In the genomic region with DNA sequence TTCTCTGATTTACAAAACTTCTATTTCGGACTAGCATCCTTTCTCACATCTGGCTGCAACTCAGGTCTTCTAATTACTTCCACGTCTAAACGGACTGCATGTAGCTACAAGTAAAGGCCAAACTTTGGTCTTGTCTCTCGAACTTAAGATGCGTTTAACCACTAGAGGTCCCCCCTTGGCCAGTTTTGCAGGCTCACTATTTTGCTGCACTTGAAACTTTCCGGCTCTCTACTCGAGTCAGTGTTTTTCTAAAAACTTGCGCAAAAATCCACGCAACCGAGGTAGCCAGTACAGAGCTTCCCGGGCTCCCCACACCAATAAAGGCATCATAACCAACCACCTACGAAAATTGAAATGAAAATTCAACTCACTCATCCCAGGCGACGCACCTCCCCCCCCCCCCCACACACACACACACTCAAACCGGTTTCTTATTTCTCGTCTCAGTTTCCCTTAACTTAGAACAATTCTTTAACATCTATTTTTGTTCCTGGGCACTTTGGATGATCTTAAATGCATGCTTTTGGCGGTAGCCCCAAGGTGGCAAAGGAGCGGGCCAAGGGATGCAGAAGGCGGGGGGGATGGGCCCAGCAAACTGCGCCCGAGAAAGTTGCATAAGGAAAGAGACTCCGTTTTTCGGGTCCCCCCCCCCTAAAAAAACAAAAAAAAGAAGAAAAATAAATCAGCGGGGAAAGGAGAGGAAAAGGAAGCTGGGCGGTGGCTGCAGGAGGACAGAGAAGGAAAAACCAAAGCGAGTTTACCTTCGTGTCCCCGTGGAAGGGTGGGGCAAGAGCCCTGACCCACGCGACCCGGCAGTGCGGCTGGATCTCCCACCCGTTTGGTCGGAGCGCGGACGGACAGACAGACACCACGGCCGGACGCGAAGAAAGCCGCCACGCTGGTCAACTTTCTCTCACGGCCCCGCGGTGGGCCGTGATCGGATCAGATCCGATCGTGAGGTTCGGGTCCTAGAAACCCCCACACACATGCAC, we compare ENCODE assay signal across 8 mouse cellular contexts. TPM values are rescaled to one million over a fixed set of nuclear protein-coding genes. Genes with fewer than 3 reads are reported as not detected.
DNase-seq lines count a peak whose midpoint lies in the region; ATAC-seq and TF ChIP-seq lines count a peak whose summit lies in the region.

No protein-coding gene starts in this region.

- H3K36me3 ChIP-seq in hindbrain, embryonic 12.5 days: no peaks in the 10 kb centered on the region
- H3K36me3 ChIP-seq in lung, postnatal 0 days (ENCODE audit: insufficient read depth, low read length): peaks cover 4% of the 10 kb centered on the region; the same call in 1 of the 2 replicates

- WGBS in hindbrain, embryonic 12.5 days: under 1% methylated on average over 51 of the region's 51 CpGs
- WGBS in lung, postnatal 0 days: under 1% methylated on average over 51 of the region's 51 CpGs

- TF ChIP-seq CTCF in lung, postnatal 0 days (IDR thresholded peaks at IDR 0.05): peak; percentile 82

- no peaks in the 10 kb centered on the region for H3K27me3 ChIP-seq in hindbrain, embryonic 12.5 days
- no peaks in the 10 kb centered on the region for H3K27me3 ChIP-seq in lung, postnatal 0 days (replicated peaks; ENCODE audit: insufficient read depth, low read length)

- ATAC-seq in hindbrain, embryonic 12.5 days (ENCODE audit: low FRiP score): no peak
- ATAC-seq in lung, postnatal 0 days: peak; percentile 27

- H3K4me1 ChIP-seq in hindbrain, embryonic 12.5 days: peaks cover 23% of the 10 kb centered on the region
- H3K4me1 ChIP-seq in lung, postnatal 0 days (ENCODE audit: insufficient read depth, low read depth, low read length): 0 out of 2 replicates have a peak, but pooled peaks cover 3% of the 10 kb centered on the region

- peak overlapping the region; percentile 97 for H3K27ac ChIP-seq in hindbrain, embryonic 12.5 days
- peak overlapping the region; percentile 95 for H3K27ac ChIP-seq in lung, postnatal 0 days (ENCODE audit: low read length)

- H3K4me3 ChIP-seq in hindbrain, embryonic 12.5 days: peak overlapping the region; percentile 93
- peak overlapping the region; percentile 73 for H3K4me3 ChIP-seq in lung, postnatal 0 days (ENCODE audit: low read depth, low read length)

- H3K9ac ChIP-seq in hindbrain, embryonic 12.5 days: peak overlapping the region; percentile 94
- peak overlapping the region; percentile 92 for H3K9ac ChIP-seq in lung, postnatal 0 days (replicated peaks; ENCODE audit: low read depth)

- peak; percentile 50; the same call in 1 of the 2 replicates for TF ChIP-seq EP300 in lung, postnatal 0 days (IDR thresholded peaks at IDR 0.05)

- no peaks in the 10 kb centered on the region for H3K9me3 ChIP-seq in hindbrain, embryonic 12.5 days (replicated peaks)
- H3K9me3 ChIP-seq in lung, postnatal 0 days (ENCODE audit: low read length): no peaks in the 10 kb centered on the region

- DNase-seq in Muller cell, postnatal 12 days (ENCODE audit: inconsistent ontology term): peak; percentile 84
- DNase-seq in cerebellum, adult 9-11 months: peak; percentile 66
- DNase-seq in frontal cortex, postnatal 14 days (ENCODE audit: low spot score in 2 of 2): peak; percentile 61 to 78
- peak; percentile 77 to 86 for DNase-seq in layer of hippocampus, postnatal 10 days (ENCODE audit: low spot score in 2 of 2)
- DNase-seq in lung, postnatal 0 days (ENCODE audit: low spot score): peak; percentile 96
- DNase-seq in ovary, postnatal 10 days (ENCODE audit: low spot score): peak; percentile 48
- DNase-seq in thymus, postnatal 0 days (ENCODE audit: low spot score): peak; percentile 88

- H3K4me2 ChIP-seq in hindbrain, embryonic 12.5 days (replicated peaks): peak overlapping the region; percentile 94
- H3K4me2 ChIP-seq in lung, postnatal 0 days (replicated peaks; ENCODE audit: low read depth, low read length): peak overlapping the region; percentile 81

RNA-seq across cellular contexts. Expression of a gene that starts 2.5 kb away (rescaled TPM):
- 25.0 and 25.9 TPM in 2 replicates for polyA plus RNA-seq in hindbrain, embryonic 12.5 days (2016; fragmentation: Nextera tagmentation; extraction: Ambion mirVana)
- 10 to 100 TPM; 24.1 to 24.8 TPM for total RNA-seq in layer of hippocampus, postnatal 10 days (2021)
- 11.4 and 12.1 TPM in 2 replicates for polyA plus RNA-seq in lung, postnatal 0 days (2015; fragmentation: Nextera tagmentation; extraction: Ambion mirVana)
- 9.6 and 10.7 TPM in 2 replicates for polyA plus RNA-seq in thymus, postnatal 0 days (2015; fragmentation: Nextera tagmentation; extraction: Ambion mirVana)
